Mouse (Mus musculus) naive thymus-derived CD4-positive, alpha-beta T cell, adult 2 months (primary cell): ENCODE measurements around the gene Ago4.
A peak's percentile ranks its signal among the peaks of the same experiment; 100 is the strongest.

Experiments used
- DNase-seq: peaks from one replicate; pipeline ENCODE4 v3.0.0-alpha.2; 2011; ENCODE audit warnings: low read depth

The Ago4 gene

GRCm38 (mm10) chr4:126512308-126513066 lies 20.8 kb downstream of the Ago4 start:
- DNase-seq, result no peak

GRCm38 (mm10) chr4:126511013-126511412 lies 22.3 kb downstream of the Ago4 start:
- DNase-seq, result no peak

GRCm38 (mm10) chr4:126509072-126509471 lies 24.2 kb downstream of the Ago4 start:
- DNase-seq, result no peak

GRCm38 (mm10) chr4:126508110-126508899 lies 25.0 kb downstream of the Ago4 start:
- no peak for DNase-seq

GRCm38 (mm10) chr4:126502977-126503309 lies 30.3 kb downstream of the Ago4 start:
- no peak for DNase-seq

- DNase-seq, result no peak
These were observed 30.9 kb downstream of the Ago4 start for GRCm38 (mm10) chr4:126502141-126502976.

- DNase-seq, result no peak
These were observed 34.7 kb downstream of the Ago4 start for GRCm38 (mm10) chr4:126498601-126499000.

GRCm38 (mm10) chr4:126496963-126497362 lies 36.3 kb downstream of the Ago4 start:
- no peak for DNase-seq

- no peak for DNase-seq
These were observed 37.1 kb downstream of the Ago4 start for GRCm38 (mm10) chr4:126495942-126496790.

- DNase-seq, result no peak
These were observed 37.8 kb downstream of the Ago4 start for GRCm38 (mm10) chr4:126495453-126495852.

GRCm38 (mm10) chr4:126493416-126493815 lies 39.9 kb downstream of the Ago4 start:
- no peak for DNase-seq

- no peak for DNase-seq
These were observed 41.3 kb downstream of the Ago4 start for GRCm38 (mm10) chr4:126491977-126492376.

- DNase-seq, result no peak
These were observed 42.5 kb downstream of the Ago4 start for GRCm38 (mm10) chr4:126490726-126491125.

GRCm38 (mm10) chr4:126489811-126490210 lies 43.5 kb downstream of the Ago4 start:
- DNase-seq, result no peak

GRCm38 (mm10) chr4:126486217-126486616 lies 47.1 kb downstream of the Ago4 start:
- DNase-seq, result no peak

- DNase-seq, result no peak
These were observed 48.2 kb downstream of the Ago4 start for GRCm38 (mm10) chr4:126485065-126485464.

- DNase-seq, result no peak
These were observed 49.4 kb downstream of the Ago4 start for GRCm38 (mm10) chr4:126483874-126484273.

- no peak for DNase-seq
These were observed 50.3 kb downstream of the Ago4 start for GRCm38 (mm10) chr4:126482951-126483350.

- DNase-seq, result no peak
These were observed 51.8 kb downstream of the Ago4 start for GRCm38 (mm10) chr4:126481461-126481860.

GRCm38 (mm10) chr4:126480288-126480687 lies 53.0 kb downstream of the Ago4 start:
- no peak for DNase-seq

- DNase-seq, result no peak
These were observed 60.2 kb downstream of the Ago4 start for GRCm38 (mm10) chr4:126473031-126473430.

GRCm38 (mm10) chr4:126469334-126469733 lies 63.9 kb downstream of the Ago4 start:
- peak; percentile 20 for DNase-seq
